Mouse (Mus musculus) CH12.LX (cell line): ENCODE measurements at regions not wholly inside any gene's neighbourhood (a gene's known extent, or its start where the extent isn't known, plus 50 kb on each side); places are given as distances from the start of the nearest gene placed in this dataset.

Experiments used
- DNase-seq: peaks from one replicate; pipeline ENCODE4 v3.0.0-alpha.2; 2013; ENCODE audit errors: extremely low read depth
- H3K27ac ChIP-seq: 2 replicates; pipeline ENCODE4 v1.5.1; 2012; ENCODE audit warnings: low read depth, mild to moderate bottlenecking, control low read depth, moderate library complexity; ENCODE audit not compliant: insufficient read depth
- H3K27me3 ChIP-seq: replicated peaks from 2 replicates; pipeline ENCODE3; 2012; ENCODE audit warnings: inconsistent platforms
- H3K36me3 ChIP-seq, 2 experiments: replicated peaks in 1 of 2; 2 replicates each; pipeline versions ENCODE3 to v1.6.1; 2012; ENCODE audit warnings: inconsistent platforms in 1 of 2, low read length in 1 of 2, mild to moderate bottlenecking in 1 of 2, mixed read lengths in 1 of 2, moderate library complexity in 1 of 2; ENCODE audit not compliant: control insufficient read depth in 1 of 2, insufficient read depth in 1 of 2
- H3K4me1 ChIP-seq, 2 experiments: 2 replicates each; pipeline ENCODE4 v1.6.1; 2012; ENCODE audit warnings: inconsistent platforms in 1 of 2, moderate library complexity in 1 of 2; ENCODE audit not compliant: insufficient read depth in 2 of 2, control insufficient read depth in 1 of 2
- H3K4me2 ChIP-seq: 2 replicates; pipeline ENCODE4 v1.6.1; 2012; ENCODE audit warnings: low read depth, mild to moderate bottlenecking, control low read depth; ENCODE audit not compliant: poor library complexity, insufficient read depth, severe bottlenecking
- H3K4me3 ChIP-seq, 3 experiments: fragments of 150-350 bp in 1 of 3; sonication (generic) in 1 of 3; replicated peaks in 1 of 3; 2 replicates each; pipeline versions ENCODE3 to v1.5.1; 2011 to 2012; ENCODE audit warnings: low read depth in 2 of 3, low read length in 2 of 3, mild to moderate bottlenecking in 2 of 3, moderate library complexity in 2 of 3, control low read depth in 1 of 3, improper control_type of control experiment in 1 of 3, inconsistent platforms in 1 of 3, mixed read lengths in 1 of 3; ENCODE audit not compliant: poor library complexity in 1 of 3
- H3K79me2 ChIP-seq: replicated peaks from 2 replicates; pipeline ENCODE4 v1.6.1; 2012; ENCODE audit warnings: mild to moderate bottlenecking, moderate library complexity; ENCODE audit not compliant: control insufficient read depth, poor library complexity, insufficient read depth, severe bottlenecking; ENCODE audit errors: extremely low read depth
- H3K9ac ChIP-seq: 2 replicates; pipeline ENCODE4 v1.6.1; 2012; ENCODE audit warnings: low read depth, mild to moderate bottlenecking, control low read depth, moderate library complexity; ENCODE audit not compliant: insufficient read depth
- H3K9me3 ChIP-seq: replicated peaks from 2 replicates; pipeline ENCODE3; 2012; ENCODE audit warnings: low read length, inconsistent platforms, mixed read lengths
- BHLHE40 ChIP-seq: IDR thresholded peaks from 2 replicates; pipeline ENCODE4 v1.6.1; 2011; ENCODE audit warnings: mild to moderate bottlenecking, low read depth, low read length, improper control_type of control experiment
- CHD1 ChIP-seq: IDR thresholded peaks from 2 replicates; pipeline ENCODE4 v1.6.1; 2012; ENCODE audit warnings: low read depth, low read length, improper control_type of control experiment, inconsistent platforms
- CHD2 ChIP-seq: IDR thresholded peaks from 2 replicates; pipeline ENCODE4 v1.6.1; 2011; ENCODE audit warnings: low read length, improper control_type of control experiment
- CTCF ChIP-seq, 2 experiments: IDR thresholded peaks in 1 of 2; conservative IDR thresholded peaks in 1 of 2; 2 replicates each; pipeline ENCODE4 v1.5.1; 2011 to 2012; ENCODE audit warnings: low read depth in 2 of 2, low read length in 2 of 2, improper control_type of control experiment in 1 of 2, inconsistent platforms in 1 of 2, mild to moderate bottlenecking in 1 of 2, moderate library complexity in 1 of 2
- E2F4 ChIP-seq: IDR thresholded peaks from 2 replicates; pipeline ENCODE4 v1.6.1; 2011; ENCODE audit warnings: low read depth, low read length, improper control_type of control experiment; ENCODE audit not compliant: insufficient replicate concordance
- ELF1 ChIP-seq: IDR thresholded peaks from 2 replicates; pipeline ENCODE4 v1.6.1; 2014; ENCODE audit warnings: low read depth, mild to moderate bottlenecking, inconsistent platforms, low read length, improper control_type of control experiment
- GABPA ChIP-seq: IDR thresholded peaks from 2 replicates; pipeline ENCODE4 v1.6.1; 2012; ENCODE audit warnings: low read depth, low read length, improper control_type of control experiment, inconsistent platforms; ENCODE audit not compliant: insufficient replicate concordance
- HCFC1 ChIP-seq: IDR thresholded peaks from 2 replicates; pipeline ENCODE4 v1.6.1; 2012; ENCODE audit warnings: low read depth, mild to moderate bottlenecking, inconsistent platforms, low read length, improper control_type of control experiment
- JUN ChIP-seq: IDR thresholded peaks from 2 replicates; pipeline ENCODE4 v1.6.1; 2011; ENCODE audit warnings: low read depth, mild to moderate bottlenecking, low read length, improper control_type of control experiment, moderate library complexity; ENCODE audit not compliant: insufficient read depth
- JUND ChIP-seq: conservative IDR thresholded peaks from 2 replicates; pipeline ENCODE4 v1.6.1; 2011; ENCODE audit warnings: low read depth, low read length, improper control_type of control experiment
- KAT2A ChIP-seq: IDR thresholded peaks from 2 replicates; pipeline ENCODE4 v1.6.1; 2012; ENCODE audit warnings: low read length, improper control_type of control experiment, inconsistent platforms; ENCODE audit not compliant: insufficient replicate concordance
- MAFK ChIP-seq: IDR thresholded peaks from 2 replicates; pipeline ENCODE4 v1.6.1; 2011; ENCODE audit warnings: low read length, improper control_type of control experiment; ENCODE audit not compliant: insufficient replicate concordance
- MAX ChIP-seq: IDR thresholded peaks from 2 replicates; pipeline ENCODE4 v1.6.1; 2011; ENCODE audit warnings: low read length, improper control_type of control experiment
- MAZ ChIP-seq: IDR thresholded peaks from 2 replicates; pipeline ENCODE4 v1.6.1; 2012; ENCODE audit warnings: low read depth, mild to moderate bottlenecking, inconsistent platforms, low read length, improper control_type of control experiment, moderate library complexity
- MEF2A ChIP-seq: IDR thresholded peaks from 2 replicates; pipeline ENCODE4 v1.6.1; 2014; ENCODE audit warnings: low read depth, mild to moderate bottlenecking, inconsistent platforms, low read length, improper control_type of control experiment, borderline replicate concordance
- MYC ChIP-seq: IDR thresholded peaks from 2 replicates; pipeline ENCODE4 v1.6.1; 2011; ENCODE audit warnings: low read depth, mild to moderate bottlenecking, improper control_type of control experiment, low read length
- NELFE ChIP-seq: IDR thresholded peaks from 2 replicates; pipeline ENCODE4 v1.6.1; 2011; ENCODE audit warnings: low read depth, low read length, improper control_type of control experiment
- NRF1 ChIP-seq: IDR thresholded peaks from 2 replicates; pipeline ENCODE4 v1.6.1; 2014; ENCODE audit warnings: low read depth, mild to moderate bottlenecking, inconsistent platforms, low read length, improper control_type of control experiment, moderate library complexity
- PAX5 ChIP-seq: IDR thresholded peaks from 2 replicates; pipeline ENCODE4 v1.6.1; 2012; ENCODE audit warnings: low read length, inconsistent platforms, mixed read lengths
- POLR2A ChIP-seq: IDR thresholded peaks from 2 replicates; pipeline ENCODE4 v1.6.1; 2011; ENCODE audit warnings: low read depth, mild to moderate bottlenecking, improper control_type of control experiment, low read length
- RAD21 ChIP-seq: IDR thresholded peaks from 2 replicates; pipeline ENCODE4 v1.6.1; 2011; ENCODE audit warnings: low read depth, mild to moderate bottlenecking, low read length, improper control_type of control experiment, moderate library complexity
- RCOR1 ChIP-seq: conservative IDR thresholded peaks from 2 replicates; pipeline ENCODE4 v1.6.1; 2012; ENCODE audit warnings: low read depth, mild to moderate bottlenecking, inconsistent platforms, low read length, improper control_type of control experiment
- SIN3A ChIP-seq: IDR thresholded peaks from 2 replicates; pipeline ENCODE4 v1.6.1; 2012; ENCODE audit warnings: low read length, improper control_type of control experiment, inconsistent platforms
- SMC3 ChIP-seq: IDR thresholded peaks from 2 replicates; pipeline ENCODE4 v1.6.1; 2011; ENCODE audit warnings: low read depth, low read length, improper control_type of control experiment
- TCF12 ChIP-seq: IDR thresholded peaks from 2 replicates; pipeline ENCODE4 v1.6.1; 2014; ENCODE audit warnings: low read depth, mild to moderate bottlenecking, inconsistent platforms, low read length, improper control_type of control experiment
- USF1 ChIP-seq: IDR thresholded peaks from 2 replicates; pipeline ENCODE4 v1.6.1; 2014; ENCODE audit warnings: low read depth, mild to moderate bottlenecking, inconsistent platforms, low read length, improper control_type of control experiment
- ZC3H11A ChIP-seq: IDR thresholded peaks from 2 replicates; pipeline ENCODE4 v1.6.1; 2012; ENCODE audit warnings: low read depth, mild to moderate bottlenecking, inconsistent platforms, low read length, improper control_type of control experiment
- ZMIZ1 ChIP-seq: IDR thresholded peaks from 2 replicates; pipeline ENCODE4 v1.6.1; 2012; ENCODE audit warnings: low read depth, mild to moderate bottlenecking, inconsistent platforms, low read length, improper control_type of control experiment
- ZNF384 ChIP-seq: IDR thresholded peaks from 2 replicates; pipeline ENCODE4 v1.6.1; 2012; ENCODE audit warnings: low read depth, low read length, improper control_type of control experiment, inconsistent platforms
- dilution Hi-C: fragments of 300-500 bp; cut with MboI; formaldehyde crosslinking; loops from 2 replicates; pipeline ENCODE4 v1.14.3; 2020; ENCODE audit warnings: low sequenced_read_pairs; ENCODE audit not compliant: extremely low pct_unique_long_range_greater_than_20kb, extremely low pct_ligation_motif_present
- in situ Hi-C: fragments of 300-500 bp; cut with MboI; formaldehyde crosslinking; loops from 3 replicates; pipeline ENCODE4 v1.14.3; 2019; ENCODE audit warnings: low sequenced_read_pairs, low pct_ligation_motif_present, low pct_unique_long_range_greater_than_20kb, mixed read lengths

DNA sequence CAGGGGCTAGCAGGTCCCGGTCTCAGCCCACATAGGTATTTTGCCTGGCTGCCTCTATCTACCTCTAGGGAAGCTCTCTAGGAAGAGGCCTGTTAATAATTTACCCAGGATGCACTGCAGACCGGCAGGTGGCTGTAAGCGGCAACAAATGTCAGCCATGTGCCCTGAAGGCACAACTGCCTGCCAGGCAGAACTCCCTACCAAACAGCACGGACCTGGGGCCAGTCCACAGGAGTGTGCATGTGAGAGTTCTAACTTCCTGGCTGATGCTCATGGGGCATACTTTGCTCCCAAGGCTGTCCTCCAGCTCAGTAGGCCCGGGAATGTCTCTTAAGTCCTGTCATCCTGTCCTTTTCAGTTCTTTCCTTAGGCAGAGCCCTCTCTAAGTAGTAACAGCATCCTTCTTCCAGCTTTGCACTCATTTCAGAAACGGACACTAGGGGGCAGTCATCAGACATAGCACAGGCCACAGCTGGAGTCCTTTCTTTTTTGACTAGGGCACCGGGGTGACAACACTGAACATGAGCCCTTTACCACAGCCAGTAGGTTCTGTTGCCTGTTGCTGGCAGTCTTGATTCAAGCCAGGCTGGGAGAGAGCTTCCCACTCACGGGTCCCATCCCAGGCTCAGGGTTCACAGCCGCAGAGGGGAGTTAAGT is 128.9 kb downstream of the Syk start:
- DNase-seq, result peak; percentile 88
- H3K27ac ChIP-seq, result no peak overlapping the region
- no peak overlapping the region for H3K9ac ChIP-seq
- no peaks in the 10 kb centered on the region for H3K9me3 ChIP-seq
- in situ Hi-C loops (no loop called here), dilution Hi-C loops (no loop called here)
- H3K4me3 ChIP-seq, result no peak overlapping the region
- TF ChIP-seq CTCF (conservative IDR thresholded peaks at IDR 0.05 in 1 of 2, IDR thresholded peaks at IDR 0.05 in 1 of 2; ENCODE audit: low read depth in 2 of 2, low read length in 2 of 2) (peak; percentile 76 to 96), SMC3 (peak; percentile 98), ZNF384 (peak; percentile 76), JUN (no peak), MEF2A (no peak), ZC3H11A (peak; percentile 98), ELF1 (no peak), GABPA (no peak), RAD21 (peak; percentile 97), CHD1 (no peak), PAX5 (no peak), NELFE (peak; percentile 50; the same call in 1 of the 2 replicates)
- no peaks in the 10 kb centered on the region for H3K27me3 ChIP-seq
- H3K4me1 ChIP-seq, result peaks cover 0 to 7% of the 10 kb centered on the region in 2 experiments; a peak in 2 of 4 replicates
- H3K4me2 ChIP-seq, result no peak overlapping the region
- H3K36me3 ChIP-seq, result no peaks in the 10 kb centered on the region
- H3K79me2 ChIP-seq, result no peaks in the 10 kb centered on the region

DNA sequence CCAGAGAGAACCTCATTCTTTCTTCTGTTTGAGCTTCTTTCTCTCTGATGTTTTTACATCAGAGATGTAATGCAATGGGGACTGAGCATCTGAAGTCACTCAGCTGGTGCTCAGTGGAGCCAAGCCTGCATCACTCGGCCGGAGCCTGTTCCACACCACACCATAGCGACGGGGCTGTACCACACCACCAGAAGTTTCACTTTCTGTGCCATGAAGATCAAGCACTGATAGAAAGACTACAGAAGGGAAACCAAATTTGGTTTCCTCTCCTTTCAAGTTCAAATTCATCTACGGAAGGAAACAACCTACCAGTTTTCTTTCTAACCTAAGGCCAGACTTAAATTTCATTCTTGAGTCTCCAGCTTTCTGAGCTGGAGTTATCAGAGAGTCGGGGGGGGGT is 138.5 kb downstream of the Syk start:
- Histone ChIP-seq H3K4me1 (peaks cover 8 to 35% of the 10 kb centered on the region in 2 experiments; a peak in 3 of 4 replicates), H3K4me3 (no peak overlapping the region), H3K27ac (no peak overlapping the region), H3K9ac (0 out of 2 replicates have a peak overlapping the region, but pooled peaks have one; percentile 27), H3K9me3 (no peaks in the 10 kb centered on the region), H3K36me3 (no peaks in the 10 kb centered on the region), H3K27me3 (peaks cover 2% of the 10 kb centered on the region), H3K79me2 (no peaks in the 10 kb centered on the region), H3K4me2 (peak overlapping the region; percentile 94)
- in situ Hi-C loops, result loop anchor here (5.0 kb wide), 1 partner anchor 71 kb away; no protein-coding TSS in a partner anchor
- dilution Hi-C loops, result no loop called here
- peak; percentile 85 for DNase-seq
- TF ChIP-seq MAZ (no peak), CTCF (conservative IDR thresholded peaks at IDR 0.05 in 1 of 2, IDR thresholded peaks at IDR 0.05 in 1 of 2; ENCODE audit: low read depth in 2 of 2, low read length in 2 of 2) (no peak), MEF2A (peak; percentile 66; the same call in 1 of the 2 replicates), RAD21 (no peak), KAT2A (no peak), PAX5 (no peak), NRF1 (no peak), JUND (no peak), MAFK (0 out of 2 replicates have a peak, but pooled peaks have one; percentile 32), TCF12 (0 out of 2 replicates have a peak, but pooled peaks have one; percentile 55), JUN (no peak), HCFC1 (no peak), RCOR1 (peak; percentile 23; the same call in 1 of the 2 replicates), SIN3A (peak; percentile 58), CHD2 (peak; percentile 39; the same call in 1 of the 2 replicates), BHLHE40 (peak; percentile 74), ELF1 (no peak), NELFE (no peak), ZNF384 (no peak), MYC (0 out of 2 replicates have a peak, but pooled peaks have one; percentile 25), USF1 (no peak), SMC3 (0 out of 2 replicates have a peak, but pooled peaks have one; percentile 1), E2F4 (no peak), CHD1 (no peak), GABPA (no peak), ZMIZ1 (no peak), POLR2A (no peak), MAX (no peak)
